In the genomic region with DNA sequence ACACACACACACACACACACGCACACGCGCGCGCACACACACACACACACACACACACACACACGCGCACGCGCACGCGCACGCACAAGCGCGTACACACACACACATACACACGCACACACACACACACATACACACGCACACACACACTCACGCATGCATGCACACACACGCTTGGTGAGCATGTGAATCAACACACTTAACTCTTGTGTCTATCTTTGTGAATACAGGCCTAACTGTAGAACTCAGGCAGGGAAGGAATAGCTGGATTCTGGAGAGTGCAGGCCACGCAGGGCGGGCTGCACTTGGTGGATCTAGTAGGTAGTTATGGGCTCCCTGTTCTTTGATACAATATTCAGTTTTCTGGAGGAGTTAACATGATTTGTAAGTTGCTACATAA, we compare ENCODE assay signal across 26 mouse cellular contexts. TPM values are rescaled to one million over a fixed set of nuclear protein-coding genes. Genes with fewer than 3 reads are reported as not detected.
"Had no signal": no experiment of that assay in that cellular context is flagged by ENCODE, and none has a peak within 500 bp of the region (broad histone marks: within the 10 kb centered on the region; RNA-seq: fewer than 3 reads in every experiment).

No protein-coding gene starts in this region.

- H3K4me1 ChIP-seq: neural tube, embryonic 12.5 days; neural tube, embryonic 15.5 days had no signal

- H3K9ac ChIP-seq: kidney, embryonic 15.5 days; liver, embryonic 12.5 days; lung, embryonic 14.5 days; neural tube, embryonic 12.5 days; neural tube, embryonic 15.5 days; stomach, embryonic 15.5 days had no signal

- H3K27ac ChIP-seq: kidney, embryonic 15.5 days; left cerebral cortex, adult 2 months; liver, embryonic 12.5 days; midbrain, embryonic 10.5 days; neural tube, embryonic 12.5 days; neural tube, embryonic 15.5 days; stomach, embryonic 15.5 days had no signal

- H3K27me3 ChIP-seq: kidney, embryonic 15.5 days; liver, embryonic 12.5 days; neural tube, embryonic 12.5 days; neural tube, embryonic 15.5 days; stomach, embryonic 15.5 days had no signal

- H3K4me2 ChIP-seq: kidney, embryonic 15.5 days; liver, embryonic 12.5 days; lung, embryonic 14.5 days; neural tube, embryonic 12.5 days; neural tube, embryonic 15.5 days; stomach, embryonic 15.5 days had no signal

- ATAC-seq: inflammation-experienced regulatory T-cells, adult 6 months; liver, embryonic 12.5 days had no signal

- H3K4me3 ChIP-seq: kidney, embryonic 15.5 days; left cerebral cortex, adult 2 months; liver, embryonic 12.5 days; midbrain, embryonic 10.5 days; neural tube, embryonic 12.5 days; neural tube, embryonic 15.5 days; stomach, embryonic 15.5 days had no signal

- H3K36me3 ChIP-seq: kidney, embryonic 15.5 days; liver, embryonic 12.5 days; neural tube, embryonic 12.5 days; neural tube, embryonic 15.5 days; stomach, embryonic 15.5 days had no signal

- H3K9me3 ChIP-seq: kidney, embryonic 15.5 days; liver, embryonic 12.5 days; midbrain, embryonic 10.5 days; neural tube, embryonic 12.5 days; neural tube, embryonic 15.5 days; stomach, embryonic 15.5 days had no signal

- DNase-seq: kidney, adult 11 months; kidney, adult 8-10 months; kidney, postnatal 10 days; kidney, postnatal 36 days; layer of hippocampus, postnatal 36 days; lung, embryonic 14.5 days; lung, postnatal 10 days; lung, postnatal 4 days; midbrain, embryonic 14.5 days; right cerebral cortex, adult 18-20 months; right cerebral cortex, postnatal 14 days; right cerebral cortex, postnatal 4 days; spleen, adult 18-20 months; thymus, postnatal 36 days had no signal

RNA-seq across cellular contexts. Expression of gene Gpr171, which starts 27.1 kb away (rescaled TPM):
- total RNA-seq: layer of hippocampus, adult 8-10 months; layer of hippocampus, postnatal 10 days; layer of hippocampus, postnatal 36 days; left cerebral cortex, adult 2 months; left cerebral cortex, postnatal 10 days; left cerebral cortex, postnatal 36 days had no signal
